Mouse (Mus musculus): ENCODE measurements at regions not wholly inside any gene's neighbourhood (a gene's known extent, or its start where the extent isn't known, plus 50 kb on each side); places are given as distances from the start of the nearest gene placed in this dataset.

DNA sequence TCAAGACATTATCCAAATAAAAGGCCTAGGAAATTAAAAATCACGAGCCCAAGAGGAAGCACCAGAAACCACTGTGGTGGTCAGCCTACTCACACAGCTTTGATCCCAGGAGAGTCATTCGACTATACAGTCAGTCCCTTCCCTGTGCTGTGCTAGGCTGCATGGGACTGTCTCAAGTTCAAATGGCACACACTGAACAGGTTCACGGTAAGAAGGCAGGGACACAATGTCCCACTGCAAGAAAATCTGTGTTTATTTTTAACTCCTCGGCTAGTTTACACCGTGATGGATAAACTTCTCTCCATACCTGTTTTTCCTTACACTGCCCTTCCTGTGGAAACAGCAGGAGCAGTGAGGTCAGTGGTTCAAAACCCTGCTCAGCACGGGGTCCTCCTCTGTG lies 165.2 kb upstream of the Klf14 start:
- H3K9me3 ChIP-seq (ENCODE audit: control insufficient read depth, low read length), result no peaks in the 10 kb centered on the region

GRCm38 (mm10) chr6:31124872-31125271 lies 166.0 kb upstream of the Klf14 start:
- ATAC-seq (ENCODE audit: low FRiP score, low read depth), result no peak
- TF ChIP-seq POLR2A (IDR thresholded peaks at IDR 0.05; ENCODE audit: borderline replicate concordance, extremely low read depth, insufficient read depth, insufficient read length), result no peak
- no peak overlapping the region for H3K4me2 ChIP-seq (replicated peaks; ENCODE audit: low read depth, low read length, severe bottlenecking)
- peaks cover 6% of the 10 kb centered on the region; the same call in 1 of the 2 replicates for H3K4me1 ChIP-seq (ENCODE audit: control insufficient read depth, insufficient read depth, low read length)
- H3K27me3 ChIP-seq (ENCODE audit: control insufficient read depth, insufficient read depth, low read length), result no peaks in the 10 kb centered on the region
- H3K4me3 ChIP-seq (replicated peaks; ENCODE audit: low read length), result no peak overlapping the region
- DNase-seq (ENCODE audit: low spot score), result no peak
- H3K27ac ChIP-seq (replicated peaks; ENCODE audit: low read depth, low read length), result no peak overlapping the region
- no peak overlapping the region for H3K9ac ChIP-seq (ENCODE audit: low read depth, low read length, severe bottlenecking)
- H3K36me3 ChIP-seq (ENCODE audit: control insufficient read depth, insufficient read depth, low read length), result no peaks in the 10 kb centered on the region
- H3K9me3 ChIP-seq (ENCODE audit: control insufficient read depth, low read length), result no peaks in the 10 kb centered on the region
- WGBS, result 92% methylated on average over 4 of the region's 4 CpGs

More for the DNA sequence above, 165.2 kb upstream of the Klf14 start:
- H3K27ac ChIP-seq (replicated peaks; ENCODE audit: low read depth, low read length), result no peak overlapping the region
- DNase-seq (ENCODE audit: low spot score) (no peak), ATAC-seq (ENCODE audit: low FRiP score, low read depth) (no peak)
- H3K4me3 ChIP-seq (replicated peaks; ENCODE audit: low read length), result no peak overlapping the region
- WGBS, result 69% methylated on average over 6 of the region's 6 CpGs
- H3K9ac ChIP-seq (ENCODE audit: low read depth, low read length, severe bottlenecking), result no peak overlapping the region
- H3K4me1 ChIP-seq (ENCODE audit: control insufficient read depth, insufficient read depth, low read length), result peaks cover 6% of the 10 kb centered on the region; the same call in 1 of the 2 replicates
- no peak for TF ChIP-seq POLR2A (IDR thresholded peaks at IDR 0.05; ENCODE audit: borderline replicate concordance, extremely low read depth, insufficient read depth, insufficient read length)
- no peaks in the 10 kb centered on the region for H3K27me3 ChIP-seq (ENCODE audit: control insufficient read depth, insufficient read depth, low read length)
- H3K4me2 ChIP-seq (replicated peaks; ENCODE audit: low read depth, low read length, severe bottlenecking), result no peak overlapping the region
- no peaks in the 10 kb centered on the region for H3K36me3 ChIP-seq (ENCODE audit: control insufficient read depth, insufficient read depth, low read length)

DNA sequence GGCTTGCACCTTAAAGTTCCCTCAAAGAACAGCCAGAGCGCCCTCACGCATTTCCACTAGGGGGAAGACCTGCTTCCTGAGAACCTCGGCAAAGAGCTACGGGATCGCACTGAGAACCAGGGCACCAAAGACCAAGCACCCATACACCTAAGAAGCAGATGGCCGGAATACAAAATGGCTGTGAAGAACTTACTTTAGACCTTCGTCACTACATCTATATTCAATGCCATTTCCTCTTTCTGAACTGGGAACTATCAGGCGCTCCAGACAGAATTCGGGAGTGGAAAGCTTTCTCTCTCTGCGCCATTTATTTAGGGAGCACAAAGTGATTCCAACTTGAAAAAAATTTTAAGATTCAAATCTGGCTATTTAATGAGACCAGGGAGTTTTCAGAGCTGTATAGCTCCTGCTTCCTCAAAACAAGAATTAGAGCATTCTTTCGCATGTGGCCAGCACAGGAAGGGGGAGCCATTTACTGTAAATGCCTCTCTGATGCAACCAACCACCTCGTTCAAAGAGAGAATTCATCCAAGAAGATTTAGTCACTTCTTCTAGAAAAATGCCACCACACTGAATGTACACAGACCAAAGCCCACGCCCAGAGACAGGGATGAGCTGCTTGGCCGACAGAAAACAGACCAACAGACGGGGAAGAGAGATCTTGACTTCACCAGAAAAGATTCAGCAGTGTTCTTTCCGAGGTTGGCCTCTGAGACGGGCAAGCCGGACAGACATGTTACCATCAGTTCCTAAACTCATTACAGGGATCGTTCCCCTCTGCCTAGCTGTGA lies 166.6 kb upstream of the Klf14 start:
- Histone ChIP-seq H3K4me1 (ENCODE audit: control insufficient read depth, insufficient read depth, low read length) (peaks cover 6% of the 10 kb centered on the region; the same call in 1 of the 2 replicates), H3K27me3 (ENCODE audit: control insufficient read depth, insufficient read depth, low read length) (no peaks in the 10 kb centered on the region), H3K4me2 (replicated peaks; ENCODE audit: low read depth, low read length, severe bottlenecking) (peak overlapping the region; percentile 18; the same call in 1 of the 2 replicates), H3K36me3 (ENCODE audit: control insufficient read depth, insufficient read depth, low read length) (no peaks in the 10 kb centered on the region), H3K9ac (ENCODE audit: low read depth, low read length, severe bottlenecking) (0 out of 2 replicates have a peak overlapping the region, but pooled peaks have one; percentile 3), H3K4me3 (replicated peaks; ENCODE audit: low read length) (no peak overlapping the region), H3K27ac (replicated peaks; ENCODE audit: low read depth, low read length) (peak overlapping the region; percentile 22; the same call in 1 of the 2 replicates), H3K9me3 (ENCODE audit: control insufficient read depth, low read length) (no peaks in the 10 kb centered on the region)
- DNase-seq (ENCODE audit: low spot score) (peak; percentile 43), ATAC-seq (ENCODE audit: low FRiP score, low read depth) (no peak)
- WGBS, result 59% methylated on average over 19 of the region's 19 CpGs
- TF ChIP-seq POLR2A (IDR thresholded peaks at IDR 0.05; ENCODE audit: borderline replicate concordance, extremely low read depth, insufficient read depth, insufficient read length), result no peak

GRCm38 (mm10) chr6:31126131-31126871 lies 167.4 kb upstream of the Klf14 start:
- DNase-seq (ENCODE audit: low spot score) (no peak), ATAC-seq (ENCODE audit: low FRiP score, low read depth) (no peak)
- no peaks in the 10 kb centered on the region for H3K36me3 ChIP-seq (ENCODE audit: control insufficient read depth, insufficient read depth, low read length)
- peak overlapping the region; percentile 18 for H3K4me2 ChIP-seq (replicated peaks; ENCODE audit: low read depth, low read length, severe bottlenecking)
- no peak overlapping the region for H3K4me3 ChIP-seq (replicated peaks; ENCODE audit: low read length)
- H3K9me3 ChIP-seq (ENCODE audit: control insufficient read depth, low read length), result no peaks in the 10 kb centered on the region
- no peaks in the 10 kb centered on the region for H3K27me3 ChIP-seq (ENCODE audit: control insufficient read depth, insufficient read depth, low read length)
- peaks cover 6% of the 10 kb centered on the region; the same call in 1 of the 2 replicates for H3K4me1 ChIP-seq (ENCODE audit: control insufficient read depth, insufficient read depth, low read length)
- no peak for TF ChIP-seq POLR2A (IDR thresholded peaks at IDR 0.05; ENCODE audit: borderline replicate concordance, extremely low read depth, insufficient read depth, insufficient read length)
- 0 out of 2 replicates have a peak overlapping the region, but pooled peaks have one; percentile 3 for H3K9ac ChIP-seq (ENCODE audit: low read depth, low read length, severe bottlenecking)
- 0 out of 2 replicates have a peak overlapping the region, but pooled peaks have one; percentile 22 for H3K27ac ChIP-seq (replicated peaks; ENCODE audit: low read depth, low read length)
- 77% methylated on average over 15 of the region's 15 CpGs for WGBS

DNA sequence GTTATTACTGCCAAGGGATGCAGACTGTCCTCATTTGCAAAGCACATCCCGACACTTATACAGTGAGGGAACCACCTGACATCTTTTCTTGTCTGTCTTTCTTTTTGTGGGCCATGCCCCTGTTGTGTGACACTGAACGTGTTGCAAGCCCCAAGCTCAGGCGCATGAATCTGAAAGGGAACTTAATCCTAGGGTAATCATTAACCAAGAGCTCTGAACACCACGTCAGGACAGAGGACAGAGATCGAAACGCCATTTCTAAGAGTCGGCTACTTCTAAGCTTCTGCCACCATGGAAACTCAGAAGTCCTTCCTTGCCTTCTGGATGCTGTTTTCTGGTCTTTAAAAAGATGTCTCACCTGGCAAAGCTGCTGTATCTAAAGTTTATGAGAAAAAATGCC lies 170.3 kb upstream of the Klf14 start:
- Histone ChIP-seq H3K27me3 (ENCODE audit: control insufficient read depth, insufficient read depth, low read length) (no peaks in the 10 kb centered on the region), H3K27ac (replicated peaks; ENCODE audit: low read depth, low read length) (no peak overlapping the region), H3K36me3 (ENCODE audit: control insufficient read depth, insufficient read depth, low read length) (no peaks in the 10 kb centered on the region), H3K4me2 (replicated peaks; ENCODE audit: low read depth, low read length, severe bottlenecking) (no peak overlapping the region), H3K9me3 (ENCODE audit: control insufficient read depth, low read length) (no peaks in the 10 kb centered on the region), H3K9ac (ENCODE audit: low read depth, low read length, severe bottlenecking) (no peak overlapping the region), H3K4me1 (ENCODE audit: control insufficient read depth, insufficient read depth, low read length) (peaks cover 6% of the 10 kb centered on the region; the same call in 1 of the 2 replicates), H3K4me3 (replicated peaks; ENCODE audit: low read length) (no peak overlapping the region)
- 77% methylated on average over 7 of the region's 7 CpGs for WGBS
- no peak for ATAC-seq (ENCODE audit: low FRiP score, low read depth)
- no peak for TF ChIP-seq POLR2A (IDR thresholded peaks at IDR 0.05; ENCODE audit: borderline replicate concordance, extremely low read depth, insufficient read depth, insufficient read length)
- DNase-seq (ENCODE audit: low spot score), result no peak

Measured in limb, embryonic 14.5 days (tissue).